Mouse (Mus musculus): ENCODE measurements around the gene Bnc2.
A peak's percentile ranks its signal among the peaks of the same experiment; 100 is the strongest.

Gene Bnc2

GRCm38 (mm10) chr4:84675171-84675973, at the start of gene Bnc2:
Bnc2 (minus strand) TSS chr4:84675275.
- DNase-seq (ENCODE audit: low read depth, low spot score): peak; percentile 82

DNA sequence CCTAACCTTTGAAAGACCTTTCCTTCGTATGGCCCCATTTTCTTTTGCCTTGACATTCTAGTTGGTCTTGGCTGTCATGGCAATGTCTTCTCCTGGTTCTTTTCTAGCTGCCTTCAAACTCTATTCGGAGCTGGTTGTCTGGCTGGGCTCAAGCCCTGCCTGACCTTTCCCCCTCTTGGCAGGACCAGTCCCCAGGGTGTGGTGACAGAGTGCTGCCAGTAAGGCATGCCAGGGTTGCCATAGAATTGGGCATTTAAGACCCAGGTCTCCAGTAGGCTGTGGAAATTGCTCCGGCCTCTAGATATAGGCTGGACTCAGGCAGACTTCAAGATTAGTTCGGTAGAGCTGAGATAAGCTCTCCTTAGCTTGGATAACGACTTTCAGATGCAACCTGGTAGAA, 32.9 kb upstream of the Bnc2 start:
- DNase-seq (ENCODE audit: low read depth, low spot score): no peak

- DNase-seq (ENCODE audit: low read depth, low spot score): peak; percentile 59
Measured at GRCm38 (mm10) chr4:84685521-84686366, 10.7 kb upstream of the Bnc2 start.

DNA sequence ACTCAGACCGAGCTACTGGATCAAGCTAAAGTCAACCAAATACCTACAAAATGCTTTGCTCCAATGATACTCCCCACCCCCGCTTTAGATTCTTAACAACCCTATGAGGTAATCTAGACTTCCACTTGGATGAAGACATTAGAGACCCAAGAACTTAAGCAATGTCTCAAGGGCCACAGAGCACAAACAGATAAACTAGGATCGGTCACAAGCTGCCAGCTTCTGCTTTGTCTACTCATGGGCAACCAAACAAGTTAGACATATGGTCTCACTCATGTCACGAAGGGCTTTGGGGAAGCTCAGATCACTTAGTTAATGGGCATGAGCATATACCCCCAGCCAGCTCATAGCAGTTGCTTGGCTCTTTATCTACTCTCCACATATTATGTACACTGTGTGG, 9.9 kb upstream of the Bnc2 start:
- DNase-seq (ENCODE audit: low read depth, low spot score): no peak

- no peak for DNase-seq (ENCODE audit: low read depth, low spot score)
Measured at GRCm38 (mm10) chr4:84675974-84676315, 870 bp upstream of the Bnc2 start.

DNA sequence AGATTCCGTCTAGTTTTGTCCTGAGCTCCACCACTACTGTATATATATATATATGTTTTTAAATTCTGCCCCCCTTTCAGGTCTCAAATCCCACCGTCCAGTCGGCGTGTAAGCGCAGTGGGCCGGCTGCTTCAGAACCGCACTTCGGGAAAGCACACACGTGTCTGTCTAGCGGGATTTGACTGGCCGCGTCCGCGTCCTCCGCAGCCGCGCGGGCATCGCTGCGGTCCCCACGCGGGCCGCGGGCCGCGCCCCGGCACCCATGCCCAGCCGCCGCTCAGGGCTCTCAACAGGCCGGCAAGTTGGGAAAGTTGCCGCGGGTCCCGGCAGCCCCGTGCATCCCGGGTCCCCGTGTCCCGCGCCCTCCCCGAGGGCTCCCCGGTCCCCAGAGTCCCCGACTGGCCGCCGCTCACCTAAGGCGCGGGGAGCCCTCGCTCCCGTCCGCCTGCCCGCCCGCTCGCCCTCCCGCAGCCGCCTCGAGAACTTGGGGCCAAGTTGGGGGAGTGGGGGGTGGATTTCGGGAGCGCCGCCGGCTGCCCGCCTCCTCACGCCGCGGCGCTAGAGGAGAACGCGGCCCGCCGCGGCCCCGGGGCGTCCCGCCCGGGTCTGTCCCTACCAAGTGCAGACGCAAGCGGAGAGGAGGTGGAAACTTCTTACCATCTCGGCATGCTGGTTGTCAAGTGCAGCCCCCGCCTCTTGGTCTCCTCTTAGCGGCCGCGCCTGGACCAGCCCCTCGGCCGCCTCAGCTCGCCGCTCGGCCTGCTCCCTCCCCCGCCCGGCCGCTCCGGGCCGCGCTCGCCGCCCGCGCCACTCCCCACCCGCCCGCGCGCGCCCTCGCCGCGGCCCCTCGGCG, 531 bp downstream of the Bnc2 start:
- peak; percentile 80 for DNase-seq (ENCODE audit: low read depth, low spot score)

DNA sequence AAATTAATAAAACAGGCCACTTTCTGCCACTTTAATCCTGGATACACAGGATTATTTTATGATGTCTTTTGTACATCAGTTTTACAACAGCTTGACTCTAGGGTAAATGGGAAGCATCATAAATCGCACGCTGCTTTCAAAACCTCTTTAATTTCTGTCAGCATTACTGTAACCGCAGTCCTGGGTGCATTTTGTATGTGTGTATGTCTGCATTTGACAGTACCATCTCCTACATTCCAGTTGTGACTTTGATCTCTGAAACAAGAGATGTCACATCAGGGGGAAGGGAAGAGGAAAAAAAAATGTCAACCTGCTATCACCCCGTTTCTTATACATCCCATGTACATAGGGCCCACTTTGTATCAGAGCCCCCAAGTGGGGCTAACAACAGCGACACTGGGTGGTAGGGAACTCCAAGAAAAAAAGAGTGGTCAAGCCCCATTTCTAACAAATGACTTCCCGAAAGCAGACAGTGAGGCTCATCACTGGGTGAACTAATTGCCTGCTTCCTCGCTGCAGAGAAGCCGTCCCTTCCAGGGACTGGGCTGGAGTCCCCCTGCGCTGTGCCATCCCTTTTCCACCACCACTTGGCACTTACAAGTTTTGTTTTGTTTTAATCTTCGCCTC, 1.3 kb downstream of the Bnc2 start:
- DNase-seq (ENCODE audit: low read depth, low spot score): no peak

GRCm38 (mm10) chr4:84672181-84672791, 2.8 kb downstream of the Bnc2 start:
- no peak for DNase-seq (ENCODE audit: low read depth, low spot score)

DNA sequence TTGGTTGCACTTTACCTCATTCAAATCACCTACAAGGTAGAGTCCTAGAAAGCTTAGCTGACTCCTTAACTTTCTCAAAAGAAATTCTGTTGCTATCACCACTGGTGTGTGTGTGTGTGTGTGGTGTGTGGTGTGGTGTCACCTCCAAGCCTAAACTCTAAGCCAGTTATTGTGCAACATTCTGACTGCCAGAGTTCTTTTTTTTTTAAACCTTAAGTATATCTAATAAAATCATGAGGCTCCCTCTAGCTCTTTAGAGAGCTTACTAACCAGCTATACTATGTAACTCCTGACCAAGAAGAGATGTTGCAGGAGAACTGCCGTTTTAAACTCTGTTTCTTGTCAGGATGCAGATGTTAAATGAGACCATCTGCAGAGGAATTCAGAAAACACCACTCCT, 4.1 kb downstream of the Bnc2 start:
- DNase-seq (ENCODE audit: low read depth, low spot score): no peak

DNA sequence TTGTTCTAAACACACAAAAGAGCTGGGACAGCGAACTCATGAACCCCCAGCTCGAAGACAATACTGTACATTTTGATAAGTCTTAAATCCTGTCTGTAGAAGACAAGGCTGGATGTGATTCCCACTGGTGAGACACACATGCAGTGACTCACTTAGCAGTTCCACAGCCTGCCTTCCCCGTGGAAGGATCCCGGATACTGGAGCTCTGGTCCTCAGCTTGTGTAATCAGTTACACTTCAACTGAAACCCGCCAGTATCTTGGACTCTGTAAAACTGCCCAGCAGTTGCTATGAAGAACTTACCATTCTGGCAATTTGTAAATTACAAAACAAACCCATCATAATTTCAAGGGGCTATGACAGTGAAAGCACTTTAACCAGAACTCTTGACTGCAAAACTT, 5.4 kb downstream of the Bnc2 start:
- no peak for DNase-seq (ENCODE audit: low read depth, low spot score)

DNA sequence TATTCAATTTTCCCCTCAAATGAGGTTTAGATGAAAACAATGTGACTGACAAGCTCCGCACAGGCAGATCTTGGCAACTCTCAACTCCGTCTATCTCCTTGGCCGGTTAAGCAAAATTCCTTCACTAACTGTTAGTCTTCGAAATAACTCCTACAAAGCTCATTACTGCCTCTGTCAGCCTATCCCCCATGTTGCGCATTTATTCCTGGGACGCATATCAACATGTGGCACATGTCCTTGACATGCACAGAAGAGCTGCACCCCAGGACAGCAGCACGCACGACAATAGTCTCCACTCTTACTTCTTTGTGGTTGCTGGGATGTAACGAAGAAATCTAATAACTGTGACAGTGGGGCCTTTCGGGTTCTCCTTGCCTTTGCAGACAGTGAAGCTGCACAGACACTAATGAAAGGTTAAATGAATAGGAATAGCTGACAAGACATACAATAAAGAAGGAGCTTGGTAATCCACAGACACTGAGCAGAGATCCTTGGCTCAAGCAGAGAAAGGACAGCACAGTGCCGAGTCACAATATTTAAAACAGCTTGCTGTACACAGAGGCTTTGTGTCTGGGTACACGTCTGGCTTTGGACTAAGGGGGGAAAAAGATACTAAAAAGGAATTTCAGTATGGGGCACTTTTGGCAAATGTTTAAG, 6.0 kb downstream of the Bnc2 start:
- DNase-seq (ENCODE audit: low read depth, low spot score): no peak

DNA sequence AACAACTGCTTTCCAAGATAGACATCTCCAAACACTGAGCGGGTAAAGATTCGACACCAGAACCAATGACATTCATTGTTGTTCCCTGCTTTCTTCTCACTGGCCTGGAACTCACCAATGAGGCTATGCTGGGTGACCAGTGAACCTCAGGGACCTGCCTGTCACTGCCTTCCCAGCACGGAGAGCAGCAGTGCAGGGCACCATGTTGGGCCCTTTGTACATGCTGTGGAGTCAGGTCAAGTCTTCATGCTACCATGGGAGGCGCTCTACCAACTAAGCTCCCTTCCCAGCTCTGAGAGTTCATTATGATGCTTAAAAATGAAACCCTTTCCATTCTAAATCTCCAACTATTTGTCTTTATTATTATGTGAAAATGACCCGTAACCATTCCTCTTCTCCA, 6.8 kb downstream of the Bnc2 start:
- peak; percentile 76 for DNase-seq (ENCODE audit: low read depth, low spot score)

- DNase-seq (ENCODE audit: low read depth, low spot score): peak; percentile 88
Measured at GRCm38 (mm10) chr4:84662228-84663065, 12.6 kb downstream of the Bnc2 start.

DNA sequence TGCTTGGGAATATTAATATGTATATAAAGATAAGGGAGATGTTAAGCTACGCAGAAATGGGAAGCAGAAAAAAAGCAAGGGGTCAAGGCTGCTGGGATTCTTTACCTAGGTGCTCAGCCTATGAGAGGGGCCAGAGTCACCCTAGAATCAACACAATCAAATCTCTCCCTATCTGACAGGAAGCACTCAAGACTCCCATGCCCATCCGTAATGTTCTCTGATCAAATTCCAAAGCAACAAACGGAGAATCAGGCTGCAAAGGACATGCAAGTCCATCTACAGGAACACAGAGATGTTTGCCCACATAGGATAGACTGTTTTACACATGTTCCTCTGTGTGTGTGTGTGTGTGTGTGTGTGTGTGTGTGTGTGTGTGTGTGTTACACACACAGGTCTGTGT, 13.7 kb downstream of the Bnc2 start:
- DNase-seq (ENCODE audit: low read depth, low spot score): peak; percentile 37

- DNase-seq (ENCODE audit: low read depth, low spot score): no peak
Measured at GRCm38 (mm10) chr4:84651786-84652185, 23.3 kb downstream of the Bnc2 start.

DNA sequence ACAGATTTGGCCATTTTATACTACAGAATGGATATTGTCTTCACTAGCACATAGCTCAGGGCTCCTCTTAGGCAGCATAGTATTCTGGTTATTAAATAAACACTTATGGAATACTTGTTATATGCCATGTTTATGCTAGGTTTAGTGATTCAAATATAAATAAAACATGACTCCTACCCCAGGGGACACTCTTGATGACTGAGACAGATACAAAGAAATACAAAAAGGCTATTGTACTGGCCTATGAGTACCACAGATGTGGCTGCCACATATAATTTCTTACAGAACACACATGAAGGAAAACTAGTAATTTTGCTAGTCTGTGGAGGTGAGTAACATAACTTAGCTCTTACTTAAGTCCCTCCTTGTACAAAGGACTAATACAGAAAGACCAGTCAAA, 28.5 kb downstream of the Bnc2 start:
- DNase-seq (ENCODE audit: low read depth, low spot score): no peak

- no peak for DNase-seq (ENCODE audit: low read depth, low spot score)
Measured at GRCm38 (mm10) chr4:84639166-84639565, 35.9 kb downstream of the Bnc2 start.

DNA sequence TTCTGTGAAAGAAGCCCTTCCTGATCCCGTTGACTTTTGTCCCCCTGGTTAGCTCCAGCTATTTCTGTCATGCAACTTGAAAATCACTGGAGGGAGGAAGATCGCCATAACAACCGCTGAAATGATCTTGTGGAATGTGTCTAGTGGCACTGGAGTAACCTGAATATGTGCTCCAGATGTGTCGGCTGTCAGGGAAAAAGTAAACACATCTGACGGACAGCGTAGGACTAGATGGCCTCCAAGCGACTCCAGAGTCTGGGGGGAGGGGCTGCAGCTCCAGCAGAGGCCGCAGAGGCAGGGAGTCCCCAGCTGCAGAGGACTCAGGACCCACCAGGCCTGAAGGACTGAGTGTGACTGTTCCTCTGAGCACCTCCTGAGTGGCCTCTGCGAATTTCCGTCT, 37.4 kb downstream of the Bnc2 start:
- peak; percentile 25 for DNase-seq (ENCODE audit: low read depth, low spot score)

DNA sequence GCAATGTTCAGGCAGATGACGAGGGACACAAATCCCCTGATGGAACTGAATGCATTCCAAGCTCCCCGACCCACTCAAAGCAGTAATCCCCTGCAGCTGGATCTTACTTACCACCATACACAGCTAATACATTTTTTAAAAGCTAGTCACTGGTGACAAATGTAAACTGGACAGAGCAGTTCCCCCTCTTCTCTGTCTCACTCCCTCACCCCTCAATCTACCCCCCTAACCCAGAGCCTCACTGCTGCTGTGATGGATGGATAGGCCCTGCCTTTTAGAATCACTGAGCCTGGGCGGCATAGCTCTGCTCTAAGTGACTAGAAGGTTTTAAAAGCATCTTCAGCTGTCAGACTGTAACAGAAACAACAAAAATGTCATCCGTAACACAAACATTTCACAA, 40.3 kb downstream of the Bnc2 start:
- DNase-seq (ENCODE audit: low read depth, low spot score): no peak

GRCm38 (mm10) chr4:84633991-84634390, 41.1 kb downstream of the Bnc2 start:
- no peak for DNase-seq (ENCODE audit: low read depth, low spot score)

Data from ZHBTc4 (cell line).